Mouse (Mus musculus): ENCODE measurements around the gene Blmh. TPM values are rescaled to one million over a fixed set of nuclear protein-coding genes. Genes with fewer than 3 reads are reported as not detected.

Gene Blmh
- polyA plus RNA-seq (2016; fragmentation: Nextera tagmentation; extraction: Ambion mirVana): 175 and 180 TPM in 2 replicates

DNA sequence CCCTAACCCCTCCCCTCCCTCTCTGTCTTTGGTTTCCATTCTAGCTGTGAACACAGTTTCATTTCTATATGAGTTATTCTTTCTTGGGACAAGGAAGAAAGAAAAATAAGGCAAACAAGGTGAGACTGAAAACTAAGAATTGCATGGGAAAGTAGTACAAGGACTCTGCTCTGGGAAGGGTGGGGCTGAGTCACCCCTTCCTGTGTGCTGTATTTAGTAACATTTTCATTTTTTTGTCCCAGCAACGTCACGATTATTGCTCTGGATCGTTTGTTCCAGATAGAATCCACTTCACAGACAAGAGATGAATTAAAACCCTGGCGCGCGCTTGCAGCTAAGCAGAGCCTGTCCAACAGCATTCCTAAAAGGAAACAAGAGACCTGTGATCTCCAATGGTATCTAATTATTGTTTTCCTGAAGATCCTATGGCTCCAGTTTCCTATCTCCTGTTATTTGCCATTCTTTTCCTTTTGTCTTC lies at the start of gene Blmh:
Gene Blmh (plus strand): TSS at position 51 of the 478 bp plus-strand sequence.
- 83% methylated on average over 6 of the region's 6 CpGs for WGBS
- no peak for ATAC-seq (ENCODE audit: low FRiP score)

GRCm38 (mm10) chr11:76879816-76880215 lies 44.8 kb upstream of the Blmh start:
- Histone ChIP-seq H3K27me3 (no peaks in the 10 kb centered on the region), H3K9ac (no peak overlapping the region), H3K9me3 (no peaks in the 10 kb centered on the region), H3K27ac (no peak overlapping the region), H3K4me3 (replicated peaks) (no peak overlapping the region), H3K36me3 (replicated peaks) (no peaks in the 10 kb centered on the region), H3K4me1 (no peaks in the 10 kb centered on the region), H3K4me2 (no peak overlapping the region)
- 89% methylated on average over 5 of the region's 5 CpGs for WGBS
- ATAC-seq (ENCODE audit: low FRiP score): no peak

More for the DNA sequence above, at the start of gene Blmh:
- Histone ChIP-seq H3K9me3 (no peaks in the 10 kb centered on the region), H3K4me3 (replicated peaks) (no peak within 1 kb of the TSS), H3K27me3 (no peaks in the 10 kb centered on the region), H3K9ac (no peak within 1 kb of the TSS), H3K27ac (no peak within 1 kb of the TSS), H3K4me2 (no peak within 1 kb of the TSS), H3K4me1 (no peaks in the 10 kb centered on the region), H3K36me3 (replicated peaks) (no peaks in the 10 kb centered on the region)

DNA sequence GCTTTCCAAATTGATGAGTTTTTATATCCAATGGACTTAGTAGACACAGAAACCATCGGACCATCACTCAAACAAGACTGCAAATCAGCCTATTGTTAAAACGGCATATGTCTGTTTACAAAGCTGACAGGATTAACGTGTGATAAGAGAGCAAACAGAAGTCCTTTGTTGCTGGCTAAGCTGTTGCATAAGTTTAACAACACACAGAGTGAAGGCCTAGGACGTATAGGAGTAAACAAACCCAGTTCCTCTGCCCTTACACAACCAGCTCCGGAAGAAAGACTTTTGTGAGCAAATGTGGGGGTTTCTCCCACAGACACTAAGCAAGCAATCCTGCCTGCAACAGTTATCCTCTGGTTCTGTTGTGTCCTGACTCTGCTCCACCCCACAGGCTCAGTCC lies 40.2 kb upstream of the Blmh start:
- WGBS: 35% methylated on average over 5 of the region's 5 CpGs
- H3K27me3 ChIP-seq: no peaks in the 10 kb centered on the region
- no peak overlapping the region for H3K9ac ChIP-seq
- ATAC-seq (ENCODE audit: low FRiP score): no peak
- H3K9me3 ChIP-seq: no peaks in the 10 kb centered on the region
- H3K4me1 ChIP-seq: no peaks in the 10 kb centered on the region
- H3K36me3 ChIP-seq (replicated peaks): no peaks in the 10 kb centered on the region
- no peak overlapping the region for H3K4me2 ChIP-seq
- no peak overlapping the region for H3K4me3 ChIP-seq (replicated peaks)
- no peak overlapping the region for H3K27ac ChIP-seq

GRCm38 (mm10) chr11:76889339-76890164 lies 35.1 kb upstream of the Blmh start:
- no peaks in the 10 kb centered on the region for H3K27me3 ChIP-seq
- no peak overlapping the region for H3K4me2 ChIP-seq
- ATAC-seq (ENCODE audit: low FRiP score): no peak
- no peaks in the 10 kb centered on the region for H3K9me3 ChIP-seq
- H3K9ac ChIP-seq: no peak overlapping the region
- H3K4me3 ChIP-seq (replicated peaks): no peak overlapping the region
- WGBS: 78% methylated on average over 10 of the region's 10 CpGs
- H3K36me3 ChIP-seq (replicated peaks): no peaks in the 10 kb centered on the region
- H3K27ac ChIP-seq: no peak overlapping the region
- H3K4me1 ChIP-seq: no peaks in the 10 kb centered on the region

DNA sequence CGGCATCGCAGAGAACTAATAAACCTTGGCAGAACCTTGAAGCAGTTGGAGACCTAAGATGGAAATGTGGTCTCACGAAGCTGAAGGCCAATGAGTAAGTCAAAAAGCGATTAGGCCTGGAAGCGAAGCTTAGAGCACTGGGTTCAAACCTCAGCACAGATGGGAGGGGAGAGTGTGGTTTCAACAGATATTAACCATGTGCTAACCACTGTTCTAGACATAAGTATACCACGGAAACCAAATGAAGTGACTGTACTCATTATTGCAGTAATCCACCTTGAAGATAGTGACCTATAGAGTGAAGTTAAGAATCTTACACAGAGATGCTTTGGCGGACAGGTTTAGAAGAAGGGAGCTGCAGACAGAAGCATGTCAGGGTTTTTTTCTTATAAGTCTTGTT lies 33.4 kb upstream of the Blmh start:
- 93% methylated on average over 7 of the region's 7 CpGs for WGBS
- no peaks in the 10 kb centered on the region for H3K27me3 ChIP-seq
- H3K36me3 ChIP-seq (replicated peaks): no peaks in the 10 kb centered on the region
- H3K9ac ChIP-seq: no peak overlapping the region
- no peak for ATAC-seq (ENCODE audit: low FRiP score)
- H3K4me1 ChIP-seq: no peaks in the 10 kb centered on the region
- H3K27ac ChIP-seq: no peak overlapping the region
- no peak overlapping the region for H3K4me3 ChIP-seq (replicated peaks)
- no peak overlapping the region for H3K4me2 ChIP-seq
- H3K9me3 ChIP-seq: no peaks in the 10 kb centered on the region

DNA sequence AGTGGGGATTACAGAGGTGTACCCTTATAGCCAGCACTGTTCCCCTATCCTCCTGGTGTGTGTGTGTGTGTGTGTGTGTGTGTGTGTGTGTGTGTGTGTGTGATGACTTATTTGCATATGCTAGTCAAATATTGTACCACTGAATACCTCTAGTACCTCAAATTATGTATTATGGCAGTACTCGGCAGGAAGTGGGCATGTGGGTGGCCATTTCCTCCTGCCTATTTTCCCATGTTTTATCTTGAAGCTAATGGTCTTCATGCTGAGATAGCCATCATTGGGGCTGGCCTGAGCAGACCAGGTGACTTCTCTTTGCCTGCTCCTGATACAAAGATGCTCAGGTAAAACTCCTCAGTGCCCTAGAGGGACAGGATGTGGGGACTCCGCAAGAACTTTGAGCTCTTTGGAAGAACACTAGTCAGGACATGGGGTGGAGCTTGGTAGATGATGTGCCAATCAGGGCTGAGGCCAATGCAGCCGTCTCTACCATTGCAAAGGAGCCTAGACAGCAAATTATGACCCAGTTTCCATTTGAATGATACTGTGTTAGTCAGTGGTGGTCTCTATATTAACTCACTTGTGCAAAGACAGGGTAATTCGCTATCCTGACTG lies 32.8 kb upstream of the Blmh start:
- ATAC-seq (ENCODE audit: low FRiP score): no peak
- H3K27ac ChIP-seq: no peak overlapping the region

DNA sequence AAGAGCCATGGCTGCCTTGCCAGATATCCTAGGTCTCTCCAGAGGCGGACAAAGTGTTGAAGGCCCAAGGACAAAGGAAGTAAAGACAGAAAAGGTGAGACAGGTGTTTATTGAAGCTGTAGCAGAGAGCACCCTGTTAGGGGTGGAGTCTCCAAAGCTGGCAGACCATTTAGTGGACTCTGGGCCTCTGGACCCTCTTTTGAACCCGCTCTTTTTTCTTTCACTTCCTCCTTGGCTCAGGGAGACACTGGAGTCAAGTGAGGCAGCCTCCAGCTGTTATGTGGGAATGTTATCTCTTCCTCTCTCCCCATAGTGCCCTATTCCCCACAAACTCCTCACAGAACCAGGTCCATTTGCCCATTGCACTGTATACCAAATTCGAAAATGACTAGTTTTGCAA lies 31.6 kb upstream of the Blmh start:
- no peak for ATAC-seq (ENCODE audit: low FRiP score)
- no peak overlapping the region for H3K27ac ChIP-seq

More for the DNA sequence above, 32.8 kb upstream of the Blmh start:
- Histone ChIP-seq H3K4me2 (no peak overlapping the region), H3K9ac (no peak overlapping the region), H3K27me3 (no peaks in the 10 kb centered on the region), H3K36me3 (replicated peaks) (no peaks in the 10 kb centered on the region), H3K9me3 (no peaks in the 10 kb centered on the region), H3K4me1 (no peaks in the 10 kb centered on the region), H3K4me3 (replicated peaks) (no peak overlapping the region)
- WGBS: 84% methylated on average over 4 of the region's 4 CpGs

GRCm38 (mm10) chr11:76893570-76893969 lies 31.0 kb upstream of the Blmh start:
- no peak overlapping the region for H3K4me2 ChIP-seq
- no peak for ATAC-seq (ENCODE audit: low FRiP score)

More for the DNA sequence above, 31.6 kb upstream of the Blmh start:
- H3K36me3 ChIP-seq (replicated peaks): no peaks in the 10 kb centered on the region
- no peak overlapping the region for H3K4me2 ChIP-seq
- H3K27me3 ChIP-seq: no peaks in the 10 kb centered on the region
- H3K9me3 ChIP-seq: no peaks in the 10 kb centered on the region
- H3K4me3 ChIP-seq (replicated peaks): no peak overlapping the region
- WGBS: 77% methylated on average over 3 of the region's 3 CpGs
- no peak overlapping the region for H3K9ac ChIP-seq
- H3K4me1 ChIP-seq: peaks cover 3% of the 10 kb centered on the region

DNA sequence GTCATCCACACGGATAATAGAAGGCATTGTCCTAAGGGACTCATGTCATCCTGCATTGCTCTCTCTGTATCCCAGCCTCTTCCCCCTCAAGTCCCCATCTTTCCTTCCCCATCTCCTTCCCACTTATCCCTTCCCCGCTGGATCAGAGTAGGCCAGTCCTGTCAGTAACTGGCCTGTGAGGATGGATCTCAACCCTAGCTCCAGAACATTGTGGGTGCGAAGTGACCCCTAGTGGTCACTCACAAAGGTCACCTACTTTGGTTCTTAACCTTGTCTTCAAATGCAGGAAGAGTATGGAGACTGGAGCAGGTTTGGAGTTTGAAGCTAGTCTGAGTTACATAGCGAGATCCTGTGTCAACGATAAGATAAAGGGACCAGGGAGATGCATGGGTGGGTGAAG lies 30.4 kb upstream of the Blmh start:
- WGBS: 36% methylated on average over 5 of the region's 5 CpGs
- Histone ChIP-seq H3K36me3 (replicated peaks) (no peaks in the 10 kb centered on the region), H3K4me3 (replicated peaks) (no peak overlapping the region), H3K9ac (no peak overlapping the region), H3K27me3 (no peaks in the 10 kb centered on the region), H3K4me1 (peaks cover 7% of the 10 kb centered on the region), H3K9me3 (no peaks in the 10 kb centered on the region), H3K27ac (no peak overlapping the region), H3K4me2 (no peak overlapping the region)
- ATAC-seq (ENCODE audit: low FRiP score): no peak

More at GRCm38 (mm10) chr11:76893570-76893969, 31.0 kb upstream of the Blmh start:
- 39% methylated on average over 4 of the region's 4 CpGs for WGBS
- no peaks in the 10 kb centered on the region for H3K9me3 ChIP-seq
- peaks cover 7% of the 10 kb centered on the region for H3K4me1 ChIP-seq
- H3K36me3 ChIP-seq (replicated peaks): no peaks in the 10 kb centered on the region
- H3K4me3 ChIP-seq (replicated peaks): no peak overlapping the region
- no peak overlapping the region for H3K9ac ChIP-seq
- H3K27me3 ChIP-seq: no peaks in the 10 kb centered on the region
- H3K27ac ChIP-seq: no peak overlapping the region

DNA sequence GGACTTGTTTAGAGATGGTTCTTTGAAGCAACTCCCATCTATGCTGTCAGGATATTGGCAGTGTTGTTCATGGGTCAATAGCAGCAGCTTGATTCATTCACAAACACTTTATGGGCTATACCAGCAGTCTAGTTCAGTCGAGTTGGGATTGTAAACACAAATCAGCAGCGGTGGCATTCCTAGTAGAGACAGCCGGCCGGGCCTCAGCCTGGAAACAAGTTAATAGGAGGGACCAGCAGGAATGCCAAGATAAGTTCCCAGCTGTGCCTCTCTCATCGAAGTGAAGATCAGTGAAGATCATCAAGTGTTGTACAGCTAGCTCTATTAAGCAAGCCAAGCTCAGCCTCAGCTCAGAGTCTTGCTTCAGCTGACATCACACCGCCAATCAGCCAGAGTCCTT lies 28.2 kb upstream of the Blmh start:
- H3K9ac ChIP-seq: no peak overlapping the region
- peaks cover 7% of the 10 kb centered on the region for H3K4me1 ChIP-seq
- no peak overlapping the region for H3K27ac ChIP-seq
- 76% methylated on average over 6 of the region's 6 CpGs for WGBS
- ATAC-seq (ENCODE audit: low FRiP score): no peak
- H3K4me2 ChIP-seq: no peak overlapping the region
- no peaks in the 10 kb centered on the region for H3K36me3 ChIP-seq (replicated peaks)
- no peaks in the 10 kb centered on the region for H3K9me3 ChIP-seq
- H3K4me3 ChIP-seq (replicated peaks): no peak overlapping the region
- no peaks in the 10 kb centered on the region for H3K27me3 ChIP-seq

GRCm38 (mm10) chr11:76897126-76897525 lies 27.5 kb upstream of the Blmh start:
- Histone ChIP-seq H3K4me2 (no peak overlapping the region), H3K4me3 (replicated peaks) (no peak overlapping the region), H3K9me3 (no peaks in the 10 kb centered on the region), H3K27ac (no peak overlapping the region), H3K27me3 (no peaks in the 10 kb centered on the region), H3K9ac (no peak overlapping the region), H3K4me1 (peaks cover 7% of the 10 kb centered on the region), H3K36me3 (replicated peaks) (no peaks in the 10 kb centered on the region)
- no peak for ATAC-seq (ENCODE audit: low FRiP score)
- 67% methylated on average over 1 of the region's 1 CpGs for WGBS

- Histone ChIP-seq H3K36me3 (replicated peaks) (no peaks in the 10 kb centered on the region), H3K27ac (no peak overlapping the region), H3K4me1 (peaks cover 7% of the 10 kb centered on the region), H3K27me3 (no peaks in the 10 kb centered on the region), H3K4me2 (no peak overlapping the region), H3K9me3 (no peaks in the 10 kb centered on the region), H3K9ac (no peak overlapping the region), H3K4me3 (replicated peaks) (no peak overlapping the region)
- no peak for ATAC-seq (ENCODE audit: low FRiP score)
- 53% methylated on average over 3 of the region's 3 CpGs for WGBS
Measured at GRCm38 (mm10) chr11:76897871-76898270, 26.7 kb upstream of the Blmh start.

DNA sequence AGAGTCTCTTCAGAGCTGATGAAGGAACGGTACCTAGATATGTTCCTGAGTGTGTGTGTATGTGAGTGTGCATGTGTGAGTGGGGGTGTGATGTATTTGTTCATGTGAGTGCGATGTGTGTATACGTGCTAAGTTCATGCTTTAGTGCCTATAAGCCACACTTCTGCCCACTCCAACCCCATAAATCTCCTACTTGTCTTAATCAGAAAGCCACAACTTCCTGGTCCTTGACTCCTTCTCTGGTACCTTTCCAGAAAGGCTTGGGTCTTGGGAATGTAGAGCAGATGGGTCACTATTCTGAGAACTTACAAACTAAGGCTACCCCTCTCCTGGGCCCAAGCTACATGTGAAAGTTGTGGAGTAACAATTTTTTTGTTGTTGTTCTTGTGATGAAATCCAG lies 25.9 kb upstream of the Blmh start:
- 84% methylated on average over 3 of the region's 3 CpGs for WGBS
- no peak overlapping the region for H3K9ac ChIP-seq
- no peak overlapping the region for H3K4me3 ChIP-seq (replicated peaks)
- H3K36me3 ChIP-seq (replicated peaks): no peaks in the 10 kb centered on the region
- peaks cover 7% of the 10 kb centered on the region for H3K4me1 ChIP-seq
- no peak overlapping the region for H3K27ac ChIP-seq
- H3K27me3 ChIP-seq: no peaks in the 10 kb centered on the region
- H3K4me2 ChIP-seq: no peak overlapping the region
- no peak for ATAC-seq (ENCODE audit: low FRiP score)
- H3K9me3 ChIP-seq: no peaks in the 10 kb centered on the region

All from forebrain, embryonic 12.5 days (tissue).